Mouse (Mus musculus) liver, adult (tissue): ENCODE measurements around the gene Bpi.

Experiments
- GATA4 ChIP-seq: IDR thresholded peaks from 2 replicates; pipeline ENCODE4 v1.6.1; 2014; ENCODE audit warnings: mild to moderate bottlenecking, low read length; ENCODE audit not compliant: insufficient replicate concordance

Gene Bpi

GRCm38 (mm10) chr2:158306696-158307049, 48.8 kb downstream of the Bpi start:
- no peak for TF ChIP-seq GATA4

DNA sequence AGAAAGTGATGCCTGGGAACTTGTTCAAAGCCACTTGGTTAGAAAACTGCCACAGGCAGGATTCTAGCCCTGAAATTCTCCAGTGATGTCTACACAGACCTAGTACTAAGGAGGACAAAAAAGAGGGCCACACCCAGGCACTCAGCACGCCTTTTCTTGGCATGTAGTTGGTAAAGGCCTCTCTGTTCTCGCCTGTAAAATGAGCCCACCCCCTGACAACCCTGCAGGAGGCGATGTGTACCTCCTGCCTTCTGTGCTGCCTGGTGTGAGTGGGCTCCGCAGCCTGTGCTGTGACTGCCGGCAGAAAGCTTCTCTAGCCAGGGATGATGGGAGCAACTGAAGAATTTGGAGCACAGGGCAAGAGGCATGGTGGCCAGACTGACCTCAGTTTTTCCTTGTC, 50.4 kb downstream of the Bpi start:
- TF ChIP-seq GATA4 = no peak

- no peak for TF ChIP-seq GATA4
Observed at GRCm38 (mm10) chr2:158313089-158313488, 55.2 kb downstream of the Bpi start.

GRCm38 (mm10) chr2:158316371-158316770, 58.5 kb downstream of the Bpi start:
- TF ChIP-seq GATA4 = no peak

GRCm38 (mm10) chr2:158317026-158317425, 59.1 kb downstream of the Bpi start:
- TF ChIP-seq GATA4 = no peak

- no peak for TF ChIP-seq GATA4
Observed at GRCm38 (mm10) chr2:158321596-158321995, 63.7 kb downstream of the Bpi start.

GRCm38 (mm10) chr2:158322845-158323244, 65.0 kb downstream of the Bpi start:
- no peak for TF ChIP-seq GATA4

GRCm38 (mm10) chr2:158324531-158325190, 66.8 kb downstream of the Bpi start:
- TF ChIP-seq GATA4 = no peak

DNA sequence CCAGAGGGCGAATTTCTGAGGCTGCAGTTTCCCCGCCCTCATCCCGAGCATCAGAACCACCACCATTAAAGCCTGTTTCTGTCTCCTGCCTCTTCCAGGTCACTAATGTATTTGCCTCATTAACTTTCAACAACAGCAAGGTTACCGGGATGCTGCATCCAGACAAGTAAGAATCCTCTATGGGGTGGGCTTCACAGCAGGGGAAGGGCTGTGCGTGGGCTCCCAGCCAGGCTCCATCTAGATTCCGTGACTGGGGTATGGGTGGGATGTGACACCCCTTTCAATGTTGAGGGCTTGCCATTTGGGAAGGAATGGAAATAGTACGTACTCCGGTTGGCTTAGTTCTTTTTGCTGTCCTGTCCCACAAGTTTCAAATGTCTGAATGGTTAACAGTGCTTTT, 67.7 kb downstream of the Bpi start:
- no peak for TF ChIP-seq GATA4
